Mouse (Mus musculus): Measurements from ENCODE around the gene Stambp.

GRCm38 (mm10) chr6:83507168-83507546 is 65.4 kb downstream of the Stambp start:
- no peak for TF ChIP-seq CTCF (IDR thresholded peaks at IDR 0.05; ENCODE audit: borderline replicate concordance, insufficient read depth, low read length)
- TF ChIP-seq POLR2A (IDR thresholded peaks at IDR 0.05; ENCODE audit: low read depth, low read length), result no peak

All from embryonic fibroblast, embryonic 13.5 days (primary cell).